Mouse (Mus musculus) midbrain, embryonic 13.5 days (tissue): ENCODE results near the gene Cpeb4. TPM values are rescaled to one million over a fixed set of nuclear protein-coding genes. Genes with fewer than 3 reads are reported as not detected.

Experiments
- ATAC-seq: fragments of 200-750 bp; cut with Nextera tagmentation; 2 replicates; pipeline ENCODE4 v1.8.0; 2017; ENCODE audit warnings: mild to moderate bottlenecking, moderate TSS enrichment, moderate library complexity
- H3K27ac ChIP-seq: fragments of 300-500 bp; sonication (generic); 2 replicates; pipeline ENCODE4 v1.5.1; 2015; ENCODE audit warnings: inconsistent platforms, mild to moderate bottlenecking, moderate library complexity
- H3K27me3 ChIP-seq: fragments of 300-500 bp; sonication (generic); 2 replicates; pipeline ENCODE4 v1.6.1; 2015; ENCODE audit warnings: mild to moderate bottlenecking, inconsistent platforms
- H3K36me3 ChIP-seq: fragments of 300-500 bp; sonication (generic); 2 replicates; pipeline ENCODE4 v1.6.1; 2015; ENCODE audit warnings: mild to moderate bottlenecking, inconsistent platforms
- H3K4me1 ChIP-seq: fragments of 300-500 bp; sonication (generic); replicated peaks from 2 replicates; pipeline ENCODE4 v1.6.1; 2015; ENCODE audit warnings: inconsistent platforms
- H3K4me2 ChIP-seq: fragments of 300-500 bp; sonication (generic); replicated peaks from 2 replicates; pipeline ENCODE4 v1.6.1; 2015; ENCODE audit warnings: moderate library complexity, mild to moderate bottlenecking, inconsistent platforms
- H3K4me3 ChIP-seq: fragments of 300-500 bp; sonication (generic); replicated peaks from 2 replicates; pipeline ENCODE4 v1.5.1; 2015; ENCODE audit warnings: mild to moderate bottlenecking, inconsistent platforms
- H3K9ac ChIP-seq: fragments of 300-500 bp; sonication (generic); replicated peaks from 2 replicates; pipeline ENCODE4 v1.6.1; 2015; ENCODE audit warnings: mild to moderate bottlenecking, inconsistent platforms
- H3K9me3 ChIP-seq: fragments of 300-500 bp; sonication (generic); 2 replicates; pipeline ENCODE4 v1.6.1; 2016; ENCODE audit warnings: mild to moderate bottlenecking, inconsistent platforms
- WGBS: fragments of 180-500 bp; shearing (Covaris S2); methylation state at CpG from one replicate; pipeline ENCODE4 v1.1.7; 2015; 5-methylcytosine and 5-hydroxymethylcytosine counted together
- polyA plus RNA-seq: library from polyadenylated mRNA; unstranded; fragments of >200 nt; fragmentation: Nextera tagmentation; extraction: Ambion mirVana; gene quantifications from 2 replicates; pipeline ENCODE4 v1.2.1, GENCODE M21; 2015

Gene Cpeb4
- polyA plus RNA-seq, 1 experiment from 2014 or later: 14.2 TPM

DNA sequence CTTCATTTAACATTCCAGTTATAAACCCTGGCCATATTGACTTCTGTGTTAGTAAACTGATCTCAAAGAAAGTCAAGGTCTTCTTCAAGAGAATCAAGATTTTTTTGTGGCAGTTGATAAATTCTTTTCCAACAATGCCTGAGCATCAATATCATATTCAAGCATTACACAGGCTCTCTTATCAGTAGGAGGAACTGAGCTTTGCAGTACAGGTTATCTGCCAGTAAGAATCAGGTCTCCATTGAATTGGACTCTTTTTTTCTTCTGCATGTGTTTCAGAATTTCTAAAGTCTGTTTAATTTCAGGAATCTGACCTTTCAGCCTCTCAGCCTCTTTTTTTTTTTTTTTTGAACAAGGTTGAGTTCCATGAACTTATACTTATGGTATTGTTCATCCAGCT lies 40.9 kb downstream of the Cpeb4 start:
- no peaks in the 10 kb centered on the region for H3K9me3 ChIP-seq
- H3K36me3 ChIP-seq: no peaks in the 10 kb centered on the region
- H3K27me3 ChIP-seq: no peaks in the 10 kb centered on the region
- H3K4me2 ChIP-seq: no peak overlapping the region
- H3K4me1 ChIP-seq: no peaks in the 10 kb centered on the region
- no peak overlapping the region for H3K27ac ChIP-seq
- no peak for ATAC-seq
- H3K4me3 ChIP-seq: no peak overlapping the region
- H3K9ac ChIP-seq: no peak overlapping the region

DNA sequence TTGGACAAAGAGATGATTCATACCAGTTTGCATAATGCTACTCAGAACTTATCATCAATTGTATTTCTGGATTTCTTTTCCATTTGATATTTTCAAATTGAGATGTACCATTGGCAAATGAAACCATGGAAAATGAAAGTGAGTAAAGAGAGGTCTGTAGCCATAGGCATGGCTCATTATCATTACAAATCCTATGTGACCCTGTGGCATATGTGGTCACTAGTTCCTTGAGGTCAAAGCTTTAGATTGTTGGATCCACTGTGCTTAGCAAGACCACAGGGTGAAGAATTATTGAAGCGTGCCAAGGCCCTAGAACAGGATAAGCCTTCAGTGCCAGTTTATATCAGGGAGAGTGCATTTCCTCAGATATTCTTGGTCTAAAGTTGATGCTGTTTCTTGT lies 45.8 kb downstream of the Cpeb4 start:
- H3K27ac ChIP-seq: no peak overlapping the region
- 98% methylated on average over 1 of the region's 1 CpGs for WGBS
- H3K27me3 ChIP-seq: no peaks in the 10 kb centered on the region
- no peak overlapping the region for H3K9ac ChIP-seq
- H3K9me3 ChIP-seq: no peaks in the 10 kb centered on the region
- no peak overlapping the region for H3K4me3 ChIP-seq
- H3K36me3 ChIP-seq: peaks cover 11% of the 10 kb centered on the region
- no peak for ATAC-seq
- H3K4me1 ChIP-seq: no peaks in the 10 kb centered on the region
- no peak overlapping the region for H3K4me2 ChIP-seq

DNA sequence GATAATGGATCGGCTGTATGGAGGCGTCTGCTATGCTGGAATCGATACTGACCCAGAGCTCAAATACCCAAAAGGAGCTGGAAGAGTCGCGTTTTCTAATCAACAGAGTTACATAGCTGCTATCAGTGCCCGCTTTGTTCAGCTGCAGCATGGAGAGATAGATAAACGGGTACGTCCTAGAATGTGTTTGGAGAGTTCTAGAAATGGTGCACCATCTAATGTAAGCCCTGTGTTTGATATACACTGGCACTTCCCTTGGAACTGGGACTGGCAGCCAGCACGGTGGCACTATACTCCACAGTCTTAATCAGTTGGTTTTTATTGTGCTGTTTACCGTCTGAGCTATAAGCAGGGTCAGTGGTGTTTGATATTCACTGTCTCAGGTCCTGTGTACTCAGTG lies 58.0 kb downstream of the Cpeb4 start:
- Histone ChIP-seq H3K36me3 (peaks cover 65% of the 10 kb centered on the region), H3K27me3 (no peaks in the 10 kb centered on the region), H3K27ac (no peak overlapping the region), H3K4me1 (no peaks in the 10 kb centered on the region), H3K4me2 (no peak overlapping the region), H3K4me3 (no peak overlapping the region), H3K9ac (no peak overlapping the region), H3K9me3 (no peaks in the 10 kb centered on the region)
- 95% methylated on average over 10 of the region's 10 CpGs for WGBS
- no peak for ATAC-seq

DNA sequence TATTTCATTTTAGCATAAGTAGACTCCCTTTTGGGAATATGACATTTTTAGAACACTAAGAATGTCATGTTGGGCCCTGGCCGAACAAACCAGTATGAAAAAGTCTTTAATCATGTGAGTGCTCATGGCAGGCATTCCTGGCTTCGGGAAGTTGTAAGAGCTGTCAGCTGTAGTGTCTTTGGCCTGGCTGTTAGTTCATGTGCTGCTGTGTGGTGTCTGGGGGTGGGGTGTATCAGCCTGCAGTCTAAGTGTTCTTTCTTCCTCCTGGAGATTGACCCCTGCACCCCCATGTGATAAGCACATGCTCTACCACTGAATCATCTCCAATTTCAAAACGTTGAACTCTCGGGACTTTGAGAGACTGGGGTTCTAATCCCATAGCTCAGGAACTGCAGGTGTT lies 63.6 kb downstream of the Cpeb4 start:
- Histone ChIP-seq H3K9ac (no peak overlapping the region), H3K36me3 (peaks cover 27% of the 10 kb centered on the region), H3K27me3 (no peaks in the 10 kb centered on the region), H3K4me1 (peaks cover 3% of the 10 kb centered on the region), H3K27ac (no peak overlapping the region), H3K9me3 (no peaks in the 10 kb centered on the region), H3K4me2 (no peak overlapping the region), H3K4me3 (no peak overlapping the region)
- ATAC-seq: no peak
- WGBS: 58% methylated on average over 4 of the region's 4 CpGs

DNA sequence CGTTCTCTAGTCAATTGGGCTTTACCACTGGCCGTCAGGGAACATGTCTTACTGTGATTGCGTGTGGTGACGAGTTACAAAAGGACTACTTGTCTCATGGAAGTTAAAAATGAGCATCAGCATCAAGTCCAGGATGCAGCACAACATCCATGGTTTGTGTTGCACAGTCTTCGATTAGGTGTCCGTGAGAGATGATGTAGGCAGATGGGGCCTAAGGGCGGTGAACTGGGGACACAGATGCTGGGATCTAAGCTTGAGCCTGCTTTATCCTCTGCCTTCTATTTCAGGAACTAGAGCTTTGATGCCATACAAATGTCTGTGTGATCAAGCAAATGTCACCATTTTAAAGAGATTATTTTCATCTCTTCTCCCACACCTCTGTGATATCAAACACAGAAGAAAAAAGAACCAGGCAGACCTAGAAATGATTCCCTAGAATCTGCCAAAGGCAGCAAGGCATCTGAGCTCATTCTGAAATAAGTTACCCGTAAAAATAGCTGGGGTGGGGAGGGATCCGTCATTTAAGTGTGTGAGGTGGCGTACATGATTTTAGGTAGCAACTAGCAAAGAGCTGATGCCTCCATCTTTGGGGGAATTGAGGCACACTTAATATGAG lies 65.0 kb downstream of the Cpeb4 start:
- Histone ChIP-seq H3K9ac (no peak overlapping the region), H3K27me3 (no peaks in the 10 kb centered on the region), H3K4me3 (no peak overlapping the region), H3K27ac (no peak overlapping the region), H3K9me3 (no peaks in the 10 kb centered on the region), H3K4me1 (peaks cover 16% of the 10 kb centered on the region), H3K4me2 (no peak overlapping the region), H3K36me3 (peaks cover 14% of the 10 kb centered on the region)
- ATAC-seq: no peak
- 93% methylated on average over 10 of the region's 10 CpGs for WGBS

DNA sequence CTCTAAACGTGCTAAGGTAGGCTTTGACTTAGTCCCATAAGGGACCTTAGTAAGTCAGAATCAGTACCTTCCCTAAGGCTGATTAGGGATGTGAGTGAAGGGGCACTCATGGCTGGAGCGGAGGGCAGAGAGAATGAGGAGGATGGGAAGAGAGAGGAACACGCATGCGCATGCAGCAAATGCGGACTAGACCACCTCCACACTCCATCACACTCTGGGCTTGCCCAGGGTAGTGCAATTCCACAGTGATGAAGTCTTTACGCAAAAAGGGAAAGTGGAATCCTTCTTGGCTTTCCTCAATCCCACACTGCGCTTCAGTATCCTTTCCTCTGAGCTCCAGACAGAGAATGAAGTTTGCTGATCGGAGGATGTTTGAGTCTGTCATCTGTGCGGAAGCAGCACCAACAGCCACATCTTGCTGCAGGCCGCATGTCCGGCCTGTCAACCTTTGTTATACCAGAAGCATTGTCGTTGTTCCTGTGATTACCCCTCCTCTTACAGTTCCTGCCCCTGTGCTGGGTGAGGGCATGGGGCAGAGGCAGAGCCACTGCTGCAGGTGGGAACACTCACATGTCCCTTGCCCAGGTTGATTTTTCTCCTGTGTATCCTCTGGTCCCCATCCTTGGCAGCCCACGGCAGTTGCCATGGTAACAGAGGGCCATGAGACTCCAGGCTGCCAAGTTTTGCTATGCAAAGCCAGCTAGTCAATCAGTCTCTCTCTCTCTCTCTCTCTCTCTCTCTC lies 69.1 kb downstream of the Cpeb4 start:
- peak overlapping the region; percentile 25; the same call in 1 of the 2 replicates for H3K4me2 ChIP-seq
- no peaks in the 10 kb centered on the region for H3K27me3 ChIP-seq
- H3K9me3 ChIP-seq: no peaks in the 10 kb centered on the region
- 61% methylated on average over 13 of the region's 13 CpGs for WGBS
- H3K4me3 ChIP-seq: no peak overlapping the region
- peak overlapping the region; percentile 42 for H3K27ac ChIP-seq
- H3K36me3 ChIP-seq: no peaks in the 10 kb centered on the region; the same call in 1 of the 2 replicates
- peaks cover 17% of the 10 kb centered on the region for H3K4me1 ChIP-seq
- peak; percentile 88 for ATAC-seq
- H3K9ac ChIP-seq: no peak overlapping the region

DNA sequence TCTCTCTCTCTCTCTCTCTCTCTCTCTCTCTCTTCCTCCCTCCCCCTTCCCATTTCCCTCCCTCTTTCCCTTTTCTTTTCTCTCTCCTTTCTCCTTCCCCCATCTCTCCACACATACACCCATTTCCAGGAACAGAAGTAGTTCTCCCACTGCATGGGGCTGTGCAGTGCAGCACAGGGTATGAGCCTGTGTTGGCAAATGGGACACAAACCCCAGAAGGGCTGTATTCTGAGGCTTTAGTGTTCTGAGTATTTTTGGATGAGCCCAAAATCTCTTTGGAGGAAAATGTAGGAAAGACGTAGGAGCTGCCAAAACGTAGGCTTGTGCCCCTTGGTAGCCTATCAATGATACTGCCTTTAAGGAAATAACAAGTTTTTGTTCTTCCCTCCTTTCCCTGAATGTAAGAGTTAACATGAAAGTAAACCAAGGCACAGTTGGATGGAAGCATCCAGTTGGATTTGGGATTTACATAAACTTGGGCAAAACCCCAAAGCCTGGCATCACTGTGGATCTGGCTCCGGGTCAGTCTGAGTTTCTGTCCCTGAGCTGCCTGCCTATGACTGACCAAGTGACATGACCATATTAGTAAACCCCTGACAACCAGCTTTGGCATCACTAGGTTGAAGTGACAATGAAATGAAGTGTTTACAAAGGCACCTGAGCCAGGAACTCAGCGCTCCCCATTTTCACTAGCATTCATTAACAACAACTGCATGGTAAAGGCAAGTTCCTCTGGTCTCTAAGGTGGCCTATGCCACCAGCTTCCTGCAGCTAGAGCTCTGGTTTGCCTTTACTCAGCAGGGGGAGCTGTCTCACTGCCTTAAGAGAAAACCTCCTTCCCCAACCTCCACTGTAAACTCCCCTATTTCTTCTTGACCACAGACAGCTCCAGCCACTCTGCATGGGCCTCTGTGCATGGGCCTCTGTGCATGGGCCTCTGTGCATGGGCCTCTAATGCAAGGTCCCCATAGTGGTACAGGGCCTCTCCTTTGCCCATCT lies 69.9 kb downstream of the Cpeb4 start:
- H3K9ac ChIP-seq: no peak overlapping the region
- no peaks in the 10 kb centered on the region for H3K9me3 ChIP-seq
- no peaks in the 10 kb centered on the region for H3K36me3 ChIP-seq
- no peaks in the 10 kb centered on the region for H3K27me3 ChIP-seq
- no peak overlapping the region for H3K4me2 ChIP-seq
- H3K27ac ChIP-seq: no peak overlapping the region
- peaks cover 17% of the 10 kb centered on the region for H3K4me1 ChIP-seq
- ATAC-seq: peak; percentile 72
- 77% methylated on average over 4 of the region's 4 CpGs for WGBS
- H3K4me3 ChIP-seq: no peak overlapping the region

DNA sequence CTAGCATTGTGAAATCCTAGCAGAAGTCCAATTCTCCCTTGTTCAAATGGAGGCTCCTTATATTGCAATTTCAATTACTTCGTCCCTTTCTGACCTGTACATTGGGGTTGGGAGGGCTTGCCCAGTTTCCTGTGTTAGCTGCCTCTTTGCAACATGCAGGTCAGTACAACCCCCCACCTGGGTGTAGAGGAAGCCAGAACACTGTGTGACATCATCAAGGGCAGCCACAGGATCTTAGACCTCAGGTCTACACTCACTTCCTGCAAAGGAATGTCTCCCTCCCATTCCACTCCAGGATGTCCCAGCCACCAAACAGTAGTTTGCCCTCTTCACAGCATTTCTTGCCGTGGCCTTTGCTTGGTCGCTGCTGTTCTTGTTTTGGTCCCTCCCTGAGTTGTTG lies 73.5 kb downstream of the Cpeb4 start:
- no peak for ATAC-seq
- WGBS: 91% methylated on average over 3 of the region's 3 CpGs
- Histone ChIP-seq H3K9ac (no peak overlapping the region), H3K27ac (no peak overlapping the region), H3K4me1 (peaks cover 28% of the 10 kb centered on the region), H3K4me3 (no peak overlapping the region), H3K4me2 (no peak overlapping the region), H3K9me3 (no peaks in the 10 kb centered on the region), H3K36me3 (no peaks in the 10 kb centered on the region), H3K27me3 (no peaks in the 10 kb centered on the region; the same call in 1 of the 2 replicates)

DNA sequence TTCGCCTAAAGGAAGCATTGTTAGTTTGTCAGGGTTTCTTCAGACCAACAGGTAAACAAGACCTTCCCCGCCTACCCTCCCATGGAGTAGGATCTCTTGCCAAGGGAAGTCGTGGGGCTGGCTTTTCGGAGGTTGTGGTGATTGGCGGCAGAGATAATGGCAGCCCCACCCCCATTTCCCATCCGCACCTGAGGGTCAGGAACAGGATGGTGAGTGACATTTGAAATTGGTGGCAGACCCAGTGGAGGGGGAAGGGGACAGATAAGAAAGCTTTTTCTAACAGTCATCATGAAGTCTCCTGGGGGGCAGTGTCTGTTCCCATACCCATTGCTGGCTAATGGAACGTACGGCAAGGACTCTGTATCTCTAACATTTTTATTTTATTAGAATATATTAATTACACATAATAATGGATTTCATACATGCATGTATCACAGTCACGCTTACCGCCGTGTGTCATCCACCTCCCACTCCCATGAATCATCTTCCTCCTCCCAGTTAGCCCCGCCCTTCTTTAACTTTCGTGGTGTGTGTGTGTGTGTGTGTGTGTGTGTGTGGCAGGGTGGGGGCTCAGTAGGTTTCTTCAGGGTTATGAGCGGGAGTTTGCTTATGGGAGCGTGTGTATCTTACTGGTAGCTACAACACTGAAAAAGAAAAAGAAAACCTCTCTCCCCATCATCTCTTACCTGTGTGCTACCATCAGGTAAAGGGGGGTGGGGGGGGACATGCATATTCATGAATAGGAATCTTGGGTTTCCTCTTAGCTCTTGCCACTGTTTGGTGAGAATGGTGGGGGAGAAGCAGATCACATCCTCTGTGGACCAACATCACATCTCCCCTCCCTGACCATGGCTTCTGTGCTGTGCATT lies 76.7 kb downstream of the Cpeb4 start:
- 28% methylated on average over 15 of the region's 15 CpGs for WGBS
- peaks cover 12% of the 10 kb centered on the region for H3K4me1 ChIP-seq
- H3K9ac ChIP-seq: peak overlapping the region; percentile 60
- H3K27ac ChIP-seq: no peak overlapping the region
- no peaks in the 10 kb centered on the region; the same call in 1 of the 2 replicates for H3K27me3 ChIP-seq
- H3K9me3 ChIP-seq: no peaks in the 10 kb centered on the region
- peak overlapping the region; percentile 59 for H3K4me2 ChIP-seq
- H3K4me3 ChIP-seq: peak overlapping the region; percentile 42
- peak; percentile 75 for ATAC-seq
- H3K36me3 ChIP-seq: no peaks in the 10 kb centered on the region

DNA sequence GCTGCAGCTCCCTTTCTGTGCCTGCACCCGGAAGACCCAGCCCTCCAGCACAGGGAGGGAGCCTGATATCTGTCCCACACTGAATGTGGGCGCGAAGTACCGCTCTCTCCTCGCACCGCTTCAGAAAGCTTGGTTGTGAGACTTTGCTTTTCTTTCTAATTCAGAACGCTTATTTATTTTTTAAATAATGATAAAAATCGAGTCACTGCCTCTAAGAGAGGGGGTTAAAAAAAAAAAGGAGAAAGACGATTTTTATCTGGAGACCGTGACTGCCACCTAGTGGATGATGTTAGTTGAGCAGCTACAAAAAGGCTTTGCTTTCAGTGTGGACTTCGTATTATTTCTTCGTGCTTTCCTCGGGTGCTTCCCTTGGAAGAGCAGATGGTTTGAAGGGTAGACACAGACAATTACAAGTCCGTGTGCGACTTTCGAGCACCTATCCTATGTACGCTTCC lies 77.3 kb downstream of the Cpeb4 start:
- Histone ChIP-seq H3K27me3 (no peaks in the 10 kb centered on the region; the same call in 1 of the 2 replicates), H3K27ac (no peak overlapping the region), H3K9me3 (no peaks in the 10 kb centered on the region), H3K4me1 (peaks cover 12% of the 10 kb centered on the region), H3K36me3 (no peaks in the 10 kb centered on the region), H3K9ac (peak overlapping the region; percentile 60), H3K4me2 (peak overlapping the region; percentile 59), H3K4me3 (peak overlapping the region; percentile 42)
- ATAC-seq: peak; percentile 93
- WGBS: 3% methylated on average over 17 of the region's 17 CpGs

DNA sequence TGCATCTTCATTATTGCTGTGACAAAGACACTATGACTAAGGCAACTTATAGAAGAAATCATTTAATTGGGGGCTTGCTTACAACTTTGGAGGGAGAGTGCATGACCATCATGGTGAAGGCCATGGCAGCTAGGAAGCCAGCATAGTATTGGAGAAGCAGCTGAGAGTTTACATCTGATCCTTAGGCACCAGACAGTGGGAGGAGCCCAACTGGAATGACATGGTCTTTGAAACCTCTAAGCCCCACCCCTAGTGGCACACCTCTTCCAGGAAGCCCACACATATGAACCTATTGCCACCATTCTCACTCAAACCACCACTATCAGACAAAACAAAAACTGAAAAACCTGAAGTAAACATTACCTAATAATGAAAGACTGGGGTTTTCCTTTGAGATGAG lies 88.1 kb downstream of the Cpeb4 start:
- Histone ChIP-seq H3K36me3 (no peaks in the 10 kb centered on the region), H3K27ac (no peak overlapping the region), H3K4me3 (no peak overlapping the region), H3K27me3 (no peaks in the 10 kb centered on the region), H3K9me3 (no peaks in the 10 kb centered on the region), H3K4me2 (no peak overlapping the region), H3K4me1 (no peaks in the 10 kb centered on the region), H3K9ac (no peak overlapping the region)
- no peak for ATAC-seq
